Mouse (Mus musculus): Measurements from ENCODE around the gene Rprd1b. TPM values are rescaled to one million over a fixed set of nuclear protein-coding genes. Genes with fewer than 3 reads are reported as not detected.

The Rprd1b gene
- polyA plus RNA-seq, 1 experiment from 2014 or later: 43.4 TPM

GRCm38 (mm10) chr2:158177574-158177973 lies 149.3 kb downstream of the Rprd1b start:
- WGBS: 50% methylated on average over 3 of the region's 3 CpGs
- H3K4me2 ChIP-seq (replicated peaks): no peak overlapping the region
- no peak overlapping the region for H3K9ac ChIP-seq
- H3K27me3 ChIP-seq: no peaks in the 10 kb centered on the region
- H3K36me3 ChIP-seq: no peaks in the 10 kb centered on the region
- H3K4me1 ChIP-seq: peaks cover 12% of the 10 kb centered on the region
- H3K9me3 ChIP-seq (replicated peaks): no peaks in the 10 kb centered on the region
- H3K27ac ChIP-seq (replicated peaks): no peak overlapping the region
- no peak overlapping the region for H3K4me3 ChIP-seq (replicated peaks)
- no peak for ATAC-seq (ENCODE audit: insufficient number of reproducible peaks, low FRiP score, low TSS enrichment, low read depth)

GRCm38 (mm10) chr2:158178139-158178538 lies 149.8 kb downstream of the Rprd1b start:
- Histone ChIP-seq H3K9ac (no peak overlapping the region), H3K36me3 (no peaks in the 10 kb centered on the region), H3K27me3 (no peaks in the 10 kb centered on the region), H3K9me3 (replicated peaks) (no peaks in the 10 kb centered on the region), H3K27ac (replicated peaks) (no peak overlapping the region), H3K4me1 (peaks cover 12% of the 10 kb centered on the region), H3K4me2 (replicated peaks) (no peak overlapping the region), H3K4me3 (replicated peaks) (no peak overlapping the region)
- ATAC-seq (ENCODE audit: insufficient number of reproducible peaks, low FRiP score, low TSS enrichment, low read depth): no peak
- WGBS: 76% methylated on average over 4 of the region's 4 CpGs

DNA sequence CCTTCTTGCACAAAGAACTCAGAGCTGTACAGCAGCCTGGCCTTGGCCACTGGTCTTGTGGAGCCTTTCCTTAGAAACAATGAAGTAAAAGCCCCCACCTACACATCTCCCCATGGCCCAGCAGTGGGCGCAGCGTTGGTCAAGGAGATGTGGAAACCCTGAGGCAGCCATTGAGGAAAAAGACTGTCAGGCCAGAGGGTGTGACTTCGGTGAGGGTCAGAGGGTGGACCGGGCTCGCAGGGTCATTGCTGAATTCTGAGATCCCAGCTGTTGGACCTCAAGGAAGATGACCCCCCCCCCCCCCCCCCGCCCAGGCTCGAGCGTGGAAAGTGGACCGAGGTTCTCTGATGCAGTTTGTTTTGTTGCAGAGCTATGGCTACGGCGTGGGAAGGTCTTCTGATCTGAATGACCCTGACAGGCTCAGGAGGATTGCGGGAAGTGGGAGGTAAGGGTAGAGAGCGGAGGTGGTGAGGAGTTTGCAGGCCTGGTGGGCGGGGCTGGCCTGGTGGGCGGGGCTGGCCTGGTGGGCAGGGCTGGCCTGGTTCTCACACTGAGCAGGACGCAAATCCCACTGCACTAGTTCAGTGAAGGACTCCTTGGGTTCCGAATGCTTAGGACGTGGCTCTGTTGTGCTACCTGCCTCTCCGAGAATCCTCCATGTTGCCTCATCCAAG lies 150.5 kb downstream of the Rprd1b start:
- H3K9me3 ChIP-seq (replicated peaks): no peaks in the 10 kb centered on the region
- peak overlapping the region; percentile 58 for H3K4me2 ChIP-seq (replicated peaks)
- H3K36me3 ChIP-seq: no peaks in the 10 kb centered on the region
- H3K4me3 ChIP-seq (replicated peaks): peak overlapping the region; percentile 40
- 0 out of 2 replicates have a peak overlapping the region, but pooled peaks have one; percentile 39 for H3K27ac ChIP-seq (replicated peaks)
- H3K4me1 ChIP-seq: peaks cover 12% of the 10 kb centered on the region
- peak; percentile 67 for ATAC-seq (ENCODE audit: insufficient number of reproducible peaks, low FRiP score, low TSS enrichment, low read depth)
- H3K9ac ChIP-seq: peak overlapping the region; percentile 6; the same call in 1 of the 2 replicates
- no peaks in the 10 kb centered on the region for H3K27me3 ChIP-seq
- 11% methylated on average over 16 of the region's 19 CpGs for WGBS

GRCm38 (mm10) chr2:158179370-158180111 lies 151.2 kb downstream of the Rprd1b start:
- Histone ChIP-seq H3K36me3 (no peaks in the 10 kb centered on the region), H3K4me1 (peaks cover 12% of the 10 kb centered on the region), H3K4me3 (replicated peaks) (peak overlapping the region; percentile 40), H3K9me3 (replicated peaks) (no peaks in the 10 kb centered on the region), H3K27ac (replicated peaks) (0 out of 2 replicates have a peak overlapping the region, but pooled peaks have one; percentile 39), H3K9ac (peak overlapping the region; percentile 6; the same call in 1 of the 2 replicates), H3K4me2 (replicated peaks) (peak overlapping the region; percentile 58), H3K27me3 (no peaks in the 10 kb centered on the region)
- peak; percentile 24; the same call in 1 of the 2 replicates for ATAC-seq (ENCODE audit: insufficient number of reproducible peaks, low FRiP score, low TSS enrichment, low read depth)
- WGBS: 15% methylated on average over 18 of the region's 18 CpGs

- H3K27me3 ChIP-seq: no peaks in the 10 kb centered on the region
- no peak overlapping the region for H3K4me3 ChIP-seq (replicated peaks)
- H3K27ac ChIP-seq (replicated peaks): no peak overlapping the region
- H3K9ac ChIP-seq: no peak overlapping the region
- H3K4me2 ChIP-seq (replicated peaks): no peak overlapping the region
- ATAC-seq (ENCODE audit: insufficient number of reproducible peaks, low FRiP score, low TSS enrichment, low read depth): no peak
- 39% methylated on average over 9 of the region's 9 CpGs for WGBS
- peaks cover 12% of the 10 kb centered on the region for H3K4me1 ChIP-seq
- no peaks in the 10 kb centered on the region for H3K36me3 ChIP-seq
- H3K9me3 ChIP-seq (replicated peaks): no peaks in the 10 kb centered on the region
Observed at GRCm38 (mm10) chr2:158180797-158181196, 152.5 kb downstream of the Rprd1b start.

Other genes with a start within 250 kb of the Rprd1b start
- 0.12 and 0.24 TPM in 2 replicates for gene Vstm2l, start 113.8 kb upstream of the Rprd1b start, polyA plus RNA-seq (2015; fragmentation: Nextera tagmentation; extraction: Ambion mirVana)
- gene Tti1, start 64 bp upstream of the Rprd1b start, polyA plus RNA-seq (2015; fragmentation: Nextera tagmentation; extraction: Ambion mirVana): 21.0 and 24.6 TPM in 2 replicates
- gene Tgm2, start 117.9 kb downstream of the Rprd1b start, polyA plus RNA-seq (2015; fragmentation: Nextera tagmentation; extraction: Ambion mirVana): 17.9 and 22.2 TPM in 2 replicates
- 5.0 and 6.0 TPM in 2 replicates for gene D630003M21Rik, start 200.7 kb downstream of the Rprd1b start, polyA plus RNA-seq (2015; fragmentation: Nextera tagmentation; extraction: Ambion mirVana)
- not detected in 2 replicates for gene Bpi, start 229.6 kb downstream of the Rprd1b start, polyA plus RNA-seq (2015; fragmentation: Nextera tagmentation; extraction: Ambion mirVana)